Mouse (Mus musculus): Measurements from ENCODE around the gene E130308A19Rik.
A peak's percentile ranks its signal among the peaks of the same experiment; 100 is the strongest.

E130308A19Rik gene

DNA sequence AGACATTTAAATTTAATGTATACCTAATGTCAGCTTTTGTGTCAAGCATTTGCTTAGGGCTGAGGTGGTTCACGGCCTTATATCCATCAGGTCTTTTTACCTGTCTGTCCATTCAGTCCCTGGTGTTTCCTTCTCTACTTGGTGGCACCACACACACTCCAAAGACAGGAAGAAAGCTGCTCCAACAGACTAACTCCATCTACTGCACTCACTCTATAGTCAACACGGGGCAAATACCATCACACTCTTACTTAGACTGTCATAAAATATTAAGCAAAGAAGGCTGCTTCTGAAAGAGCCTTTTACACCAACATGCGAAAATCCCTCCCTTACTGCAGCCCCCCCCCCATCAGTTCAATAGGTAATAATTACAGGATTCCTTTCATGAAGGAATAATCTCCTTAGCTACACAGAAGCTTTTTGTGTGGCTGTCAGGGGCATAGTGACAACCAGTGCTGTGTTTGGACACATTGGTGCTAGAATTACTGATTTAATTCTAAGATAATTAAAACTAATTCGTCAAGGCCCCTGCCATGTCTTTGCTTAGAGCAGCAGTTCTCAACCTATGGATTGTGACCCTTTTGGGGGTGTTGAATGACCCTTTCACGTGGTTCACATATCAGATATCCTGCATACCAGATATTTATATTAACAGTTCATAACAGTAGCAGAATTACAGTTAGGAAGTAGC lies 101.3 kb downstream of the E130308A19Rik start:
- no peak for DNase-seq (ENCODE audit: low read depth, low spot score)

DNA sequence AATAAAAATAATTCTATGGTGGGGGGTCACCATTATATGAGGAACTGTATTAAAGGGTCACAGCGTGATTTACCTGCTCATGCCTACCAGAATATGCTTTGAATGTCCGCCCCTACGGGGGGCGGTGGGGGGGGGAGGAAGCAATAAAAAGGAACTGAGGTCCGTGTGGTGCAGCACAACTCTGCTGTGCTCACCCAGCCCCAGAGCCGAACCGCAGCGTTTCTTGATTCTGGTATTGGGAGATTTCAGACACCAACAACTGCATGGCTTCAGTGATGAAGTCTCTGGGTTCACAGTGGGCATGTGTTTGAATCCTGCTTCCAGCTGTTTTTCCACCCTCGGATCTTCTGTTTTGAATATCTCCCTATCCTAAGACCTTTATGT lies 101.9 kb downstream of the E130308A19Rik start:
- no peak for DNase-seq (ENCODE audit: low read depth, low spot score)

DNA sequence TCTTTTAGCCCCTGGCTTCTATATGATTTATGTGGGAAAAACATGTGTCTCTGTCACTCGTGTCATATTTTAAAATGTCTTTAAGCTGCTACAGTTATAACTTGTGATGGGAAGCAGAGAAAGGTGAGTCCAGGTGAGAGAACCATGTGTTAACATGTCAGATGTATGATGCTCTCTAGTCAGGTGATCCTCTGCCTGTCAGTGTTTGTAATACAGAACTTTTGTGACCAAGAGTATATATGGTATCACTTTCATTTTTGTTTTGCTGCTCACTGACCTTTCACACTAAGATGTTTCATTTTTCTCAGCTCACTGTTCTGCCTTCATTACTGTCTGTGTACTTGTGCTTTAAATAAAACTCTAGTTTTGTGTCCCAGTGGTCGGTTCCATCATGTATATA lies 102.8 kb downstream of the E130308A19Rik start:
- DNase-seq (ENCODE audit: low read depth, low spot score), result no peak

DNA sequence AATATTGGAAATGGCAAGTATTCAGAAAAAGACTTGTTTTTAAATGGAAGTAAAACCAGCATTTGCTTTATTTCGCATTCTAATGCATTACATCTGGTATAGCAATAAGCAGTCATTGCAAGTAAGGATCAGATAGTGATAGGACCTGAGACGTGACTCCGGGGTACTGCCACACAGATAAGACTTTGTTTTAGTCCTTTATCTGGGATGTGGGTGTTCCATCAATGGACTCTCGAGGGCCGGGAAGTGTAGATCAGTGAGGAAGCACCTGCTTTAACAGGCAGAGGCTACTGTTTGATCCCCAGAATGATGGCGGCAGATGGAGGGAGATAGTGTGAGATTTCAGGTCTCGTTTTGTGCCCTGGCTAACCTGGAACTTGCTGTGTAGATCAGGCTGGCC lies 105.5 kb downstream of the E130308A19Rik start:
- no peak for DNase-seq (ENCODE audit: low read depth, low spot score)

DNA sequence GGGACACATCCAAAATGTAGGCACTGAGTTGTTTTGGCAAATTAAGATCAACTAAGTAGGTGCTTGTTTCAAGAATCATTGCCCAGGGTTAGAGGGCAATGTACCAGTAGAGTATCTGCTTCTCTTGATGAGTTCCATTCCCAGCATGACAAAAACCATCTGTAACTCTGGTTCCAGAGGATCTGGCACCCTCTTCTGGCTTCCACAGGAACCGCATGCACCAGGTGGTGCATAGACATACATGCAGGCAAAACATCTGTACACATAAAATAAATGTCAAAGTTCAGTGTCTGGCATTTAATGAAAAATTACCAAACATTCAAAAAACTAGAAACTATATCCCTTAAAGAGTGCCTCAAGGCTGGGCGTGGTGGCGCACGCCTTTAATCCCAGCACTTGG lies 113.3 kb downstream of the E130308A19Rik start:
- DNase-seq (ENCODE audit: low read depth, low spot score), result peak; percentile 62

DNA sequence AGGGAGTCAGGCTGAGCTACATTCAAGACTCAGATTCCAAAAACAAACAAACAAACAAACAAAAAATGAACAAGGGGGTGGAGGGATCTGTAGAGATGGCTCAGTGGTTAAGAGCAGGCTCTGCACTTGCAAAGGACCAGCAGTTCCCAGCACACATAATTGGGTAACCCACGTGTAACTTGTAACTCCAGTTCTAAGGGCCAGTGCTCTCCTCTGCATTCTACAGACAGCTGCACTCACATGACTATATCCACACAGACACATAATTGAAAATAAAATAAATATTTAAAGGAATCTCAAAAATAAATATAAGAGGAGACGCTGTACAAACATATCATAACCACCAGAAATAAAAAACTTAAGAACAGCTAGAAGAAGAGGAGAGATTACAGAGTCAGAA lies 113.9 kb downstream of the E130308A19Rik start:
- no peak for DNase-seq (ENCODE audit: low read depth, low spot score)

DNA sequence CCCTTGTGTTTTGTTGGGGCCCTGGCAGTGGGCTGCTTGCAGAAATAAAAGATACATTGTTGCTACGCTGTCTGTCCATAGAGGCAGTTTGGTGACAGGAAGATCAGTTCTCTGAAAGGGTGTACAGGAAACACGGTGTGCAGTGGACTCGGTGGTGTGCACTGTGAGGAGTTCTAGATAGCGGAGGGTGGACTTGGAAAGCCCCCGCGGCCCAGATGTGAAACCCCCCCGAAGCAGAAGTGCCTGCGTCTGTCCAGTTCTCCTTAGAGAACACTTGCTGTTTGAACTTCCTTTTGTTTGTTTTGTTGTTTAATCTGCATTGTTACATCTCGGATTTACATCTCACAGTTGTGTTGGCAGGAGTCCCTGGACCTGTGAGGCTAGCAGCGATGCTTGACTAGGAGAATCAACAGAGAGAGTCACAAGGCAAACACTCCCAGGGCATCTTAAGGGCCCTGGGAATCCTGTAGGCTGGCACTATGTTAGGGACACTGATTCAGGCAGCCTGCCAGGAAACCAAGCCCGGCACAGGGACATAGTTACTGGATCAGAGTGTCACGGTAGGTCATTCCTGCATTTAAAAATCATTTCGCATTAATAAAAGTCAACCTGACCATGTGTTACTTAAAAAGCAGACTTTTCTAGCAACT lies 127.6 kb downstream of the E130308A19Rik start:
- DNase-seq (ENCODE audit: low read depth, low spot score), result no peak

DNA sequence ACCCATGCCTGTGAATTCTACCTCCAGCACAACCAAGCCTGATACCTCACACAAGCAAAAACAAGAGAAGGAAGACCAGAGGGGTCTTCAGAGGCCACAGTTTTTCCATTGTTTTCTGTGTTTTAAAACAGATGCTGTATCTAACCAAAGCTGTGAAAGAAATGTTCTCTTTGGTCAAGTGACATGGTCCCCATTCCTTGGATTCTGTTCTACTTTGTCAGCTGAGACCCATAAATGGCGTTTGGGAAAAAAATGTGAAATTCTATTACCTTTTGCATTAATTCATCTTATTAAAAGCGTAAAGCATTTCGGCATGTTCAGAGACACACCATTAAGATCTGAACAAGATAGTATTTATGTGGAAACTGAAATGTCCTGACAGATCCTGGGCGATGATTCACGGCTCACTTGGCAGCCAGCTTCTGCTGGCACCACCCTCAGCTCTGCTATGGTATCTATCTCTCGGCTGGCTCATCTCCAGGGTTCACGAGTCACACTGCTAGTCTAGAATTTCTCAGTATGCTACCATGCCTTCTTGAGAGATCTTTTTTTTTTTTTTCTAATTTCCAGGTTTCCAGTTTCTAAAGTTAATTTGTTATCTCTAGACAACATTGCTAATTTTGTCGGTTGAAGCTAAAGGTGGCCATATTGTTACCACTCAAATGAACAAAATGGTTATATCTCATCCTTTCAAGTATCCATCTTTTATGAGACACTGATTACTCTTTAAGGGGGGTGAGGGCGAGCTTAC lies 130.5 kb downstream of the E130308A19Rik start:
- no peak for DNase-seq (ENCODE audit: low read depth, low spot score)

DNA sequence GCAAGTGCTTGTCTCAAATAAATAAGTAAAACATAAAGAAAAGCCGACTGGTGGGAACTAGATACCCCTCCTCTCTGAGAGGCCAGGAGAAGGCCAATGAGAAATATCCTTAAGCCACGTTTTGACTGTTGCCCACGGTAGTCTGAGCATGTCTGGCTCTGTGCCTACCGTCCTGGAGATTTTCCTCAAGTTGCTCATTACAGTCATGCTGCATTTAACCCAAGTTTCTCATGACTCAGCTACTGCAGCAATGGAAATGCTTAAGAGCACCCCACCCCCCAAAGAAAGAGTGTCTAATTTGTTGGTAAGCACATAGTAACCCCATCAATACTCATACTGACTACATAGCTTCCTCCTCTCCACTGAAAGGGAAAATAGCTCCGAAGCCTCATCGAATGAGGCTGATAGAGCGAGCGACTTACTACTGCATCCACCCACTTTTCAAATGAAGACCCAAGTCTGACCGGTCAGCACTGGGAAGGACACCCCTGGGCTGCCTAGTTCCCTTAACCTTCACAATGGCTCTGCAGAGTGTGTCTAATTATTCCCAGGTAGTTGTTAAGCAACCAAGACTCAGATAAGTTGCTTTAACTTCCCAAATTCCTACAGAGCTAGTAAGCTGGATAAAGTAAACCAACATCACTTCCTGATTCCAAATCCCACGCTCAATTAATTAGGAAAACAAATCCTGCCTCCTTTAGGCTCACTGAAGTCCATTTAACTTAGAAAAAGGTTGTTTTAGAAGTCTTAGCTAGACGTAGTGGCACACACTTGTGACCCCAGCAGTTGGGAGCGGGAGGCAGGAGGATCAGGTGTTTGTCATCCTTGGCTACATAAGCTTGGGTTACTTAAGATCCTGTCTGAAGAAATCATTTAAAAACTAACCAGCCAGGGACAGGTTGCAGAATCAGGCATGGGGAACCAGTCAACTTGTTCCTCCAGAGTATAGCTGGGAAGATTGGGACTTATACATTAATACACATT lies 131.7 kb downstream of the E130308A19Rik start:
- DNase-seq (ENCODE audit: low read depth, low spot score), result no peak

DNA sequence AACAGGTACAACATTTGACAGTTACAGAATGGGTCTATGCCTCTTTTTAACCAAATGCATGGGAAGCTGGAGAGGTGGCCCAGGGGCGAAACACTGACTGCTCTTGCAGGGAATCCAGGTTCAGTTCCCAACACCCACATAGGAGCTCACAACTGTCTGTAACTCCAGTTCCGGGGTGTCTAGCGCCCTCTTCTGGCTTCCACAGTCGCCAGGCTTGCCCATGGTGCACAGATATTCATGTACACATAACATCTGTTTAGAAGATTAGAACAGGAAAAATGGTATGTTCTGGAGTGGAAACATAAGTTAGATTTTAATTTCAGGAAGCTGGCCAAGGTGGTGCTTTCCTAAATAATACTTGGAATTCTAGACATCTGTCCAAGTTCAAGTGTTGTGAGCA lies 134.0 kb downstream of the E130308A19Rik start:
- DNase-seq (ENCODE audit: low read depth, low spot score), result peak; percentile 61

DNA sequence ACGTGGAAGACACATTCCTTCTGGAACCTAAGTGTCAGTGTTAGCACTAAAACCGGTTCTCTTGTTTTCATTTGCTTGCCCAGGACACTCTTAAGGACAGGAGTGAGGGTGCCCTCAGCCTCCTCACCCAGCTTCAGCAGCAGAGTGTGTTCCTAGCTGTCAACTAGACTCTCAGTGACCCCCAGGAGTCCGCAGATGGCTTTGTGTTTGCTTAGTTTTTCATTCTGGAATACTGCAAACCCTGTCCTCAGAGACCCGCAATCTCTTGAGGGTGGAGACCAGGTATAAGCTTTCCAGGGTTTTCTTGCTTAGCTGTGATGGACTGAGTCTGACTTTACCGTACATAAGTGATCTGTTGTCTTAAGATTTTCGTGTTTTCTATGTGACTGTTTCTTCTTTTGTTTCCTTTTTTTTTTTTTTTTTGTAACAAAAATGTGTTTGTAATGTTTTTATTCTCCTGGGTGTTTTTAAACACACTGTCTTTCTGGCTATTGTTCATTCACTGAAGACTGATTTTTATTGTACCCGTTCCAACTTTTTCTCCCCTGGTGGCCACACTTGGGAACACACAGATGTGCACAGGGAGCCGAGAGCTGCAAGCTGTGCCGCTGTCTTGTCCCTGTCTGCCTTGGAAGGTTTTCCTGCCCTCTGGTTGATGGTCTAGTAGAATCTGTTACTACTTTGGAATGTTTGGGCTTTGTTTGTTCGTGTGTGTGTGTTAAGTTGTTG lies 134.8 kb downstream of the E130308A19Rik start:
- DNase-seq (ENCODE audit: low read depth, low spot score), result peak; percentile 62

DNA sequence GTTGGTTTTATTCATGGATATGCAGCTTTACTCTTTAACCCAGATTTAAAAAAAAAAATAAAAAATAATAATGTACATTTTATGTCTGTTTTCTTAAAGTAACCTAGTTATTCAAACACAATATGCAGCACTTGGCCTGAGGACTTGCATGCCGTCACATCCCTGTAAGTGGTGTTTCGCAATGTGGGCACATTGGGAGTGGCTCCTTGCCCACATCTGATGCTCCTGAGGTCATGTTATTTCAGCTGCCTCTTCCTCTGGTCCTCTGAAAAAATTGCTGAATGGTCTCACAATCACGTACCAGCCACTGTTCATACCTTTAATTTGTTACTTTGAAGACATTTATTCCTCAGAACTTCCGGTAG lies 135.3 kb downstream of the E130308A19Rik start:
- DNase-seq (ENCODE audit: low read depth, low spot score), result no peak

DNA sequence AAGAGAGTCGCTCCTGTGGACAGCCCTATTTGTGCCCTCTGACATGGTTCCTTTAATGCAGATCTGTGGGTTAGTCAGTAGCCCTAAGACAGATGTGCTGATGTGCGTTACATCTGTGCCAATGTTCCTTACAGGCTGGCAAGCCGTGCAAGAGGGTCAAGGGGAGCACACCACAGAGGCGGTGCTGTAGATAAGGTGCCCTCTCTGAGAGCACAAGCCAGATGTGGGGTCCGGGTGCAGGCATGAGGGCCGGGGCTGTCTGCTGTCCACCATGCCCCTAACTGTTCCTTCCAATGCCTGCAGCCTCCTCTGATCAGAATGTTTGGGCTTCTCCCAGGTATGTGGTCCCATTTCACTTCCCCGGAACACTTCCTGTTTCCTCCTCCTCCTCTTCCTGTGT lies 138.9 kb downstream of the E130308A19Rik start:
- peak; percentile 29 for DNase-seq (ENCODE audit: low read depth, low spot score)

DNA sequence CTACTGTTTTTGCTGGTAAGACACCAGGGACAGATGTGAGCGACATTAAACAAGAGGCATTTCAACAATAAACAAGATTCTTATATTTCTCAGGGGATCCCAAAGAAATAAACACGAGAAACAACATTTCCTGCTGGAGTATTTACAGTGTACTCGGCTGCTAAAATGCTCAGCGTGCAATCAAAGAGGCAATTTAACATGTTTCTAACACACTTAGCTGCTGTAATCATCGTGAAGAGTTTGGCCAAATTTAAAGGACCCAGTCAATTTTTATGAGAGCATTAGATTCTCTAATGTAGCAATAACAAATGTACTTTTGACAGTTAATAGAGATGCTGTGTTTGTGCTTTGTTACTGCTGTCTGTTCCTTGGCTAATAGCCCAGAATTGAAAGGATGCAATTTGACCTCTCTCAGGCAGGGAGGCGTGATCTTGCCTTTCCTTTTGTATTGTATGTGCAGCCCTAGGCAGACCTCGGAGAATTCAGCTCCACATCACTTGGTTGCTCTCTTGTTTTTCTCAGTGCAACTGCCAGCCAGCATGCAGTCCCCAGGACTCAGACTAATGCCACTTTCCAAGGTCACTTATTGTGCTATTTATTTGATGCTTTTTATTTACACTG lies 139.5 kb downstream of the E130308A19Rik start:
- peak; percentile 27 for DNase-seq (ENCODE audit: low read depth, low spot score)

DNA sequence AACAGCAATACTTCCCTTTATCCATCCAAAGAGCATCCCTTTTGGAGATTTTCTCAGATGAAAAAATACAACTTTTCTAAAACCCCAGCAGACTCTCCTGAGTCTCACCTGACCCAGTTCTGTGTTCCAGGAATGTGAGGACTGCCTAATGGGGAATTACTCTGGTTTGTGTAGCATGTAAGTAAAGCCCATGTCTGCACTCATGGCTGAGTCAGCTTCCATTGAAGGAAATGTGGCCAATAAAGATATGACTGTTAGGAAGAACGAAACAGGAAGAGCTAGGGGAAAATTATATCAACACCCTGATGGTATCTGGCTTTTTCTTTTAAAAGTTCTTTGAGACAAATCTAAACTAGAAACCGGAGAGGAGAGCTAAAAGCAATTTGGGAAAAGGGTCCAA lies 141.7 kb downstream of the E130308A19Rik start:
- DNase-seq (ENCODE audit: low read depth, low spot score), result no peak

DNA sequence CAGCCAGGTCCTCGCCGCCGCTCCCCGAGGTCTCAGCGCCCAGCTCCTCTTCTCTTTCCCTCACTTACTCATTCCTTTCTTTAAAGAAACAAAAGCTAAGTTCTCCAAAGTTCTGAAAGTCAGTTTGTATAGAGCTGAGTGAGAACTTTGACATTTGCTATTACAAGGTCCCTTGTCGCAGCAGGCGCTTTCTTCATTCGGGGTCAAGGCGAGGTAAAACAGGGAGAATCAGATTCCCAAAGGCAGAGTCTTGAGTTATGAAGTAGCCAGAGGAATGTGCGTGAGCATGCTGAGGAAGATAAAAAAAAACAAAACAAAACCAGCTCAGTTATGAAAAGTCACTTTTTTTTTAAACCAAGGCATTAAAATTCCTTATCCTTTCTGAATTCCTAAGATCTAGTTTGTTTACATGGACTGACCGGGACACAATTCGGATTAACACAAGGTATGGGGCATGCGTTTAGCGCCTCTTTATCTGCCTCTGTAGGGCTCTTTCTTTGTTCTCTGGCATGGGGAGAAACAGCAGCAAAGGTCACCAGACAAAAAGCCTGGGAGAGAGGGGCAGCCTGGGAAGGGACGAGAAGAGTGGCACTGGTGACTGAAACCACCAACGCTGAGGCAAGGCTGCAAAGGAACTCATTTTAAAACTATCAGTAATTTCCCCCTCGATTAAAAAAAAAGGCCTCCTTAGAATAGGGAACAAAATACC lies 146.3 kb downstream of the E130308A19Rik start:
- DNase-seq (ENCODE audit: low read depth, low spot score), result peak; percentile 45

DNA sequence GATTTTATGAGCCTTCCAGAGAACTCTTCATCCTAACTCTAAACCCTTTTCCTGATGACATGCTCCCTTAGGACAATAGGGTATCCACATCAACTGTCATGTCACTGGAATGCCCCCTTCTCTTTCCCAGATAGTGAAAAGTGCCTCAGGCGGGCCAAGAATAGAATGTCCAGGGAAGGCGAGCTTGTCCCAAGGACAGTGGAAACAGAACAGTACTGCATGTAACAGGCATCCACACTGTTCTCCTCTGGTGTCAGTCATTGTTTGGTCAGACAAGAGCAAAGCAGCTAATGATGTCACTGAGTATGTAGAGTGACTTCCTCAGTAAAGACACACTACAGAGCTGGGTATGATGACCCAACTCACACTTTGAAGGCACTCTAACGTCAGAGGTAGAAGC lies 151.8 kb downstream of the E130308A19Rik start:
- no peak for DNase-seq (ENCODE audit: low read depth, low spot score)

DNA sequence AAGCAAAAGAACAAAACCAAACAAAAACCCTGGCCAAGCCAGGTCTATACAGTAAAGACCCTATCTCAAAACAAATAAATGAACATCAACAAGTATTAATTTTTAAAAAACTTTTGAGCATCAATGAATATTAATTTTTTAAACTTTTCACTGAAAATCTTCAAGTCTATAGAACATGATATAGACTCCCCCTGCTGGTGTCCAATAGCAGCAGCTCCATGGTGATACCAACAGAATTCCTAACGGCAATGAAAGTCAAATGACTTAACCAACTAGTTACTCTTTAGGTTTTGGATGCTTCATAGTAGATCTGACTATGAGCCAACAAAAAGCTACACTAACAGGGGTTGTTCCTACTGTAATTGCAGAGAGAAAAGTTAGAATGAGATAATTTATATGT lies 154.6 kb downstream of the E130308A19Rik start:
- DNase-seq (ENCODE audit: low read depth, low spot score), result peak; percentile 41

DNA sequence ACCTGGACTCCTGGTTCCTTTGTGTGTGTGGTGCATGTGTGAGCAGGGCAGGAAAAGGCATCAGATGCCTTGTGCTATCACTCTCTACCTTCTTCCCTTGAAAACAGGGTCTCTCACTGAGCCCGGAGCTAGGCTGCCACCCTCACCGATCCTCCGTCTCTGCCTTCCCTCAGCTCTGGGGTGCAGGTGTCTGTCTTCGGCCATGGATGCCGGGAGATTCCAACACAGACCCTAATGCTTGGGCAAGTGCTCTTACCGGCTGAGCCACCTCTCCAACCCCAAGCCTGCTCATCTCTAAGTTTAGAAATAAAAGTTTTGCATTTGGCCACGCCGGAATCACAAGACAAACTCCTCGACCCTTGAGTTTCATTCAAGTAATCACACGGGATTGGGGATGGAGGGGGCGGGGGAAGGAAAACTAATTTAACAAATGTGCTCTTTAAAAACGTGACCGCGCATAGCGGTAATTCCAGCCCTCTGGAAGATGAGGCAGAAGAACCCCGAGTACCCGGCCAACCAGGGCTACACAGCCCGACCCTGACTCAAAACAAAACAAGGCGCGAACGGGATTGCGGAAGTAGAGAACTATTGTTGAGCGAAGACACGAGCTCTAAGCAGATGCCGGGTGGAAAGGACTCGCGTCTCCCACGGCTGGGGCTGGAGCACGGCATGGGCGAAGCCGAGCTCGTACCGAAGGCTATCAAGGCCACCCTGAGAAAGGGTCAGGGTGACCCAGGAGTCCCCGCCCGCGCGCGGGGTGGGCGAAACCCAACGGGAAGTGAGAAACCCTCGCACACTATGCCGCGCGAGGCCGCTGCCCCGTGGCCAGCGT lies 157.1 kb downstream of the E130308A19Rik start:
- peak; percentile 83 for DNase-seq (ENCODE audit: low read depth, low spot score)
